Mouse (Mus musculus): ENCODE measurements around the gene Tmed9.

The Tmed9 gene

GRCm38 (mm10) chr13:55567949-55568348 lies 5.6 kb upstream of the Tmed9 start:
- WGBS = 53% methylated on average over 2 of the region's 2 CpGs

- 89% methylated on average over 4 of the region's 4 CpGs for WGBS
Measured at GRCm38 (mm10) chr13:55568524-55568923, 5.0 kb upstream of the Tmed9 start.

- WGBS = 0% methylated on average over 16 of the region's 16 CpGs
Measured at GRCm38 (mm10) chr13:55569726-55570285, 3.7 kb upstream of the Tmed9 start.

GRCm38 (mm10) chr13:55570286-55570973 lies 3.1 kb upstream of the Tmed9 start:
- WGBS = under 1% methylated on average over 47 of the region's 47 CpGs

GRCm38 (mm10) chr13:55571027-55571751 lies 2.3 kb upstream of the Tmed9 start, which contains the start of gene Fam193b:
Gene Fam193b, minus strand, starts transcription at chr13:55571120.
- WGBS = 2% methylated on average over 42 of the region's 47 CpGs

GRCm38 (mm10) chr13:55571977-55572376 lies 1.6 kb upstream of the Tmed9 start:
- 66% methylated on average over 2 of the region's 2 CpGs for WGBS

- WGBS = 34% methylated on average over 5 of the region's 5 CpGs
Measured at GRCm38 (mm10) chr13:55574321-55574720, 789 bp downstream of the Tmed9 start.

- WGBS = 67% methylated on average over 5 of the region's 5 CpGs
Measured at GRCm38 (mm10) chr13:55575932-55576331, 2.4 kb downstream of the Tmed9 start.

GRCm38 (mm10) chr13:55576872-55577271 lies 3.3 kb downstream of the Tmed9 start:
- 85% methylated on average over 7 of the region's 7 CpGs for WGBS

- 83% methylated on average over 4 of the region's 4 CpGs for WGBS
Measured at GRCm38 (mm10) chr13:55578086-55578485, 4.6 kb downstream of the Tmed9 start.

- 75% methylated on average over 4 of the region's 4 CpGs for WGBS
Measured at GRCm38 (mm10) chr13:55591961-55592490, 18.5 kb downstream of the Tmed9 start.

- WGBS = 4% methylated on average over 29 of the region's 29 CpGs
Measured at GRCm38 (mm10) chr13:55592512-55593253, 19.2 kb downstream of the Tmed9 start.

GRCm38 (mm10) chr13:55593254-55593747 lies 19.8 kb downstream of the Tmed9 start:
- WGBS = under 1% methylated on average over 31 of the region's 31 CpGs

GRCm38 (mm10) chr13:55595375-55595774 lies 21.8 kb downstream of the Tmed9 start:
- 36% methylated on average over 12 of the region's 12 CpGs for WGBS

GRCm38 (mm10) chr13:55596802-55597201 lies 23.3 kb downstream of the Tmed9 start:
- 72% methylated on average over 12 of the region's 12 CpGs for WGBS

- WGBS = 6% methylated on average over 51 of the region's 51 CpGs
Measured at GRCm38 (mm10) chr13:55599566-55600540, 26.3 kb downstream of the Tmed9 start, which contains the start of gene B4galt7. Gene B4galt7, plus strand, starts transcription at chr13:55599896.

GRCm38 (mm10) chr13:55600657-55601056 lies 27.1 kb downstream of the Tmed9 start:
- 7% methylated on average over 9 of the region's 9 CpGs for WGBS

GRCm38 (mm10) chr13:55601611-55602010 lies 28.1 kb downstream of the Tmed9 start:
- WGBS = 11% methylated on average over 3 of the region's 3 CpGs

GRCm38 (mm10) chr13:55604606-55605005 lies 31.1 kb downstream of the Tmed9 start:
- WGBS = 92% methylated on average over 3 of the region's 3 CpGs

- 50% methylated on average over 10 of the region's 10 CpGs for WGBS
Measured at GRCm38 (mm10) chr13:55606899-55607623, 33.5 kb downstream of the Tmed9 start.
